Mouse (Mus musculus): ENCODE data around the gene C3. TPM values are rescaled to one million over a fixed set of nuclear protein-coding genes. Genes with fewer than 3 reads are reported as not detected.

Gene C3
- 1 to 10 TPM; 1.0 to 3.6 (median 1.8) TPM for polyA plus RNA-seq (2017; shearing (Covaris generic))

- no peak for ATAC-seq
Measured at GRCm38 (mm10) chr17:57228014-57228413, at the start of gene C3. TSS of gene C3 (minus strand) at chr17:57228136.

- ATAC-seq, result peak; percentile 38
Measured at GRCm38 (mm10) chr17:57276634-57277121, 48.7 kb upstream of the C3 start.

DNA sequence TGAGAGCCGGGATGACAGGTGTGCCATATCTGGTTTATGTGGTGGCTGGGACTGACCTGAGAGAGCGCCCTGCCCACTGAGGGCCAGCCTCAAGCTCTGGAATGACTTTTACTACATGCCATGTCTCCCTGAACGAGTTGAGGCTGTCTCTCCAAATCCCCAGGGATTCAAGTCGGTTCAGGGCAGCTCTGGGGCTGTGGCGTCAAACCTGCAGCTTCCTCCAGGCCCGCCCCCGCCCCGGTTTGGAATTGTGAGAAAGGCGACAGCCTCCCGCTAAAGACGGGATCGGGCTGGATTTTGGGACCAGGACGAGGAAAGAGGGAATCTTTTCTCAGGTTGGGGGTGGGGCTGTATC, 48.0 kb upstream of the C3 start:
- ATAC-seq, result no peak

DNA sequence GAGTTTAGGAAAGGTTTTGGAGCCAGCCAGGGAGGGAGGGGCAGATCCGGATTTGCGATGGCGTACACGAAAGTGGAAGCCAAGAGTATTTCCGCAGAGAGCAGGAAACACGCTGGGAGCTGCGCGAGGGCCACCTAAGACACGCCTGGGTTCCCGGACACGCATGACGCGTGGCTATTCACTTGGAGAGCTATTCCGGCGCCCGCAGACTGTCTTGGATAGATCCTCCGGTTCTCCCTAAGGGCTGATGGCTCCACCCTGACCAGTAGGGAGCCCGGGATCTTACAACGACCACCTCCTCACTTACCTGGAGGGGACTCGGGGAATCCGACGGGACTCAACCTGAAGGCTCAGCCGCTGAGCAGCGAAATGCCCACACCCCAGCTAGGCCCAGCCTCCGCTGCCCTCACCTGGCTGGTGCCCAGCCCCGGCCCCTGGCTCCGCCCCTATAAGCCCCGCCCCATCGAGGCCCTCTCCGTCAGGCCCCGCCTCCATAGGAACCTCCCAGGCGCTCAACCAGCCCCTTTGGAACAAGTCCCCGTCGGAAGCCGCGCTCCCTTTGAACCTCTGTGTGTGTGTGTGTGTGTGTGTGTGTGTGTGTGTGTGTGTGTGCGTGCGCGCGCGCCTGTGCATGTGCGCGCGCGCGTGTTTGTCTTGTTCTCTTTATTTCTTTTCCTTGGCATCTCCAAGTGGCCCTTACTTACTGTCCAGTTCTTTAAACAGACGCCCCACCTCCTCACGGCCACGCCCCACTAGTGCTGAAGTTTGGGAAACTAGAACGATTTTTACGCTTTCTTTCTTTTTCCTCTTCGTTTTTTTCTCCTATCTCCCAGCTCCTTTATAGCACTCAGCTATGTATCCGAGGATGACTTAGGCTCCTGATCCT, 47.4 kb upstream of the C3 start:
- peak; percentile 65 for ATAC-seq

DNA sequence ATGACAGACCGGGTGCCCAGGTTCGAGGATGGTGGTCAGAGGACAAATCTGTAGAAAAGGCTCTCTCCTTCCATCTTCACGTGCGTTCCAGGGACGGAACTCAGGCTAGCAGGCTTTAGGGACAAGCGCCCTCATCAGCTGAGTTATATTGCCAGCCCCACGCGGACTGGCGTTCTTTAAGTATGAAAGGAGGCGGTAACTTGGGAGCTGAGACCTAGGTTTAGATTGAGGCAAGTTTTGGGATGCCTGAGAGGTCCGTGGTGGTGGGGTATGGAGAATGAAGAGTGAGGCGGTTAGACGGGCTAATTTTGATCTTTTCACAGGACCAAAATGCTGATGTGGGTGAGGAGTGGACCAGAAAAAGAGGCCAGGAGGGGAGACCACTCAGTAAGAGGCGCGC, 46.8 kb upstream of the C3 start:
- no peak for ATAC-seq

GRCm38 (mm10) chr17:57273846-57274245, 45.9 kb upstream of the C3 start:
- no peak for ATAC-seq

DNA sequence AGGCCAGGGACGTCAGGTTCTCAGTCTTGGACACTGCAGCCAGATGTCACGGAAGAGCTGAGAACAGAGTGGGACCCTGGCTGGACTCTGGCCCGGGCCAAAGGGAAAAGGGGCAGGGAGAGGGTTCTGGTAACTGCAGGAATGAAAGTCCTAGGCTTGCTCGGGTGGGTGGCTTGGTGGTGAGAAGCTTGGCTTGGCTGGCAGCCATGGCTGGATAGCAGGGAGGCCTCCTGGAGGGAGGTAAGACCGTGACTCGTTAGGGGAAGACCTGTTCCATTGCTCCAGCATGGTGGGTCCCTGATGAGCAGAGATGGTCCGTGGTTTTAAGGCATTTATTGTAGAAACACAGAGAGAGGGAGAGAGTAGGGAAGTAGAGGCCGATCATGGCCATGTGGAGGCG, 43.4 kb upstream of the C3 start:
- no peak for ATAC-seq

DNA sequence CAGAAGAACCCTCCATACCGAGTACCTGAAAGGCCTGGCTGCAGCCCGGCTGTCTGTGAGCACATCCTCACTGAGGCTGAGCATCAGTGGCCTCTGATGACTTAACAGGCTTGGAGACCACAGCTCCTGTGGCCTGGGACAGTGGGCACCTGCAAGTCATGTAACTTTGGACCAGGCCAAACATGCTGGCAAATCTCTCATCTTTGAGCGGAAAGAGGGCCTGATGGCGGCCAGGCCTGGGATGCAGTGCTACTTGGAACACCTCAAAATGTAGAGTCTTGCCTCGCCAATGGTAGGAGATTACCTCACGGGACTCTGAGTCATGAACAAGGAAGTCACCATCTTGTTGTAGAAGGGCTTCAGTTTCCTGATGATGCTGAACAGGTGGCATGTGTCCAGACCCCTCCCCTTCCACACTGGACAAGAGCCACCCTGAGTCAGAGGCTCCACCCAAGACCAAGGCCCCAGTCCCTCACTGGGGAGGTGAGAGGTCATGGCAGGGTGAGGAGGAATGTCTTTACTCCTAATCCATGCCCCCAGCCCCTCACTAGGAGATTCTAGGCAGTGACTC, 39.7 kb upstream of the C3 start:
- no peak for ATAC-seq

- ATAC-seq, result peak; percentile 28
Measured at GRCm38 (mm10) chr17:57264972-57265945, 37.3 kb upstream of the C3 start.

- peak; percentile 41 for ATAC-seq
Measured at GRCm38 (mm10) chr17:57264164-57264563, 36.2 kb upstream of the C3 start.

DNA sequence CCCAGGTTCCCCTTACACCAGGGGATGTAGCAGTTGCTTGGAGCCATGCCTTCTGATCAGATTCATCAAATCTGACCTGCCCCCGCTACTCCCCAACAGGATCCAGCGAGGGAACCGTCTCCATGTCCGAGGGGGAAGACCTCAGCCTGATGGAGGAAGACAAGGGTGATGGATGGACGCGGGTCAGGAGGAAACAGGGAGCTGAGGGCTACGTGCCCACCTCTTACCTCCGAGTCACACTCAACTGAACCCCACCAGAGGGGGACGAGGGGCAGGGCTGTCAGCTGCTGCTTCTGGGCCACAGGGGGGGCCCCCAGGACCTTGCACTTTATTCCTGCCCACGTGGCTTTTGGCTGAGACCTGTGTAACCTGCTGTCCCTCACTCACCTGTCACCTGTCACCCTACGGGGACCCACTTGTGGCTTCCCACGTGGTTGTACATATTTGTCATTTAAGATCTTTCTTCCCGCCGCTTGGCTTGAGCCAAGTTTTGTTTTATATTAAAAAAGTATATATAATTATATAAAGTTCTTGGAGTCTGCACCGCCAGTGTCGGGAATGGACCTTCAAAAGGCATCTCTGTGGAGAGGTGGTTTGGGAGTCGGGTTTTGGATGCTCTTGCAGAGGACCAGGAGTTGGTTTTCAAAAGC, 35.1 kb upstream of the C3 start:
- no peak for ATAC-seq

DNA sequence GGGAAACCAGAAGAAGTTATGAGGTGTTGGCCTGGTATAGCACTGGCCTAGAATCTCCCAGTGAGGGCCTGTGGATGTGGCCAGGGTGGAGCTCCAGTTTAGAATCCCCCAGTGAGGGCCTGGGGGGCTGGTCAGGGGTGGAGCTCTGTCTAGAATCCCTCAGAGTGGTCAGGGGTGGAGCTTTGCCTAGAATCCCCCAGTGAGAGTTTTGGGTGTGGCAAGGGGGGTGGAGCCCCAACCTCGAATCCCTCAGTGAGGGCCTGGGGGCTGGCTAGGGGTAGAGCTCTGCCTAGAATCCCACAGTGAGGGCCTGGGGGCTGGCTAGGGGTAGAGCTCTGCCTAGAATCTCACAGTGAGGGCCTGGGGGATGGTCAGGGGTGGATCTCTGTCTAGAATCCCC, 33.9 kb upstream of the C3 start:
- ATAC-seq, result no peak

- no peak for ATAC-seq
Measured at GRCm38 (mm10) chr17:57261286-57261685, 33.4 kb upstream of the C3 start.

GRCm38 (mm10) chr17:57260351-57260750, 32.4 kb upstream of the C3 start:
- ATAC-seq, result no peak

GRCm38 (mm10) chr17:57259742-57260141, 31.8 kb upstream of the C3 start:
- no peak for ATAC-seq

DNA sequence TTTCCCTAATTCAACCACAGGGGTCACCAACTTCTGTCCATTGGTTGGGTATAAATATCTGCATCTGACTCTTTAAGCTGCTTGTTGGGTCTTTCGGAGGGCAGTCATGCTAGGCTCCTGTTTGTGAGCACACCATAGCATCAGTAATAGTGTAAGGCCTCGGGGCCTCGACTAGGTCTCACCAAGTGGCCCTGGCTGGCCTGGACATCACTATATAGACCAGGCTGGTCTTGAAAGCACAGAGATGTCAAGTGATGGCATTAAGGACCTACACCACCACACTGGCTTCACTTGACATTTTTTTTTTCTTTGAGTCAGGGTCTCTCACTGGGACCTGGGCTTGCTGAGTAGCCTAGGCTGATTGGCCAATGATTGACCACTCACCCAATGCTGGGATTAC, 30.3 kb upstream of the C3 start:
- no peak for ATAC-seq

DNA sequence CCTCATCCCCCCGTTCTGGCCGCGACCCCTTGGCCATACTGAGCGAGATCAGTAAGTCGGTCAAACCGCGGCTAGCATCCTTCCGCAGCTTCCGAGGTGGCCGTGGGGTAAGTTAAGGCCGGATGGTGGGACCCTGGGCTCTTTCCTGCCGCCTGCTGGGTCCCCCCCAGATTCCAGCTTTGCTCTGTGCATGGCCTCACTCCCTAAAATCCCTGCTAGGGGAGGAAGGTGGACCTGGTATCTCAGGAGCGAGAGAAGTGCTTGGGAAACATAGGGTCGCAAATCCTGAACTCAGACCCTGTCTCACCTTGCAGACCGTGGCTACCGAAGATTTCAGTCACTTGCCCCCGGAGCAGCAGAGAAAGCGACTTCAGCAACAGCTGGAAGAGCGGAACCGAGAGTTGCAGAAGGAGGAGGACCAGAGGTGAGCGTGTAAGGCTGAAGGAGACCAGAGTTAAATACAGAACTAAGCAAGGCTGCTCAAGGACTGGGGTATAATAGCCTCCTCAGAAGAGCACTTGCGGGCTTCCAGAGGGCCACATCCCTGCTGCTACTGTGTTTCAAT, 29.1 kb upstream of the C3 start:
- no peak for ATAC-seq

GRCm38 (mm10) chr17:57255354-57255753, 27.4 kb upstream of the C3 start:
- ATAC-seq, result no peak

GRCm38 (mm10) chr17:57253306-57253705, 25.4 kb upstream of the C3 start:
- no peak for ATAC-seq

DNA sequence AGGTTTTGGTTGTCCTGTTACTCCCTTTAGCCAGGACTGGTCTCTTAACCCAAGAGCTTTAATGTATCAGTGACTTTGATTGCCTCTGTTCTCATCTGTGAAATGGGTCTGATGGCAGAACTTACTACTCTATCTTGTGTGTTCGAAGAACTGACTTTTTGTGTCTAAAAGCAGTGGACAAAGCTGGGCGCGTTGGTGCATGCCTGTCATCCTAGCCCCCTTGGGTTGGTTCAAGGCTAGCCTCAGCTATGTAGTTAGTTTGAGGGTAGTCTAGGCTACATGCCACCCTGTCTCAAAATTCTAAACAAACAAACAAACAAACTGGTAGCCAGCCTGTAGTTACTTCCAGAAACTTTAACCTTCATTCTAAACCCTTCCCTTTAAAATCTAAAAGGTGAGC, 23.5 kb upstream of the C3 start:
- ATAC-seq, result no peak

DNA sequence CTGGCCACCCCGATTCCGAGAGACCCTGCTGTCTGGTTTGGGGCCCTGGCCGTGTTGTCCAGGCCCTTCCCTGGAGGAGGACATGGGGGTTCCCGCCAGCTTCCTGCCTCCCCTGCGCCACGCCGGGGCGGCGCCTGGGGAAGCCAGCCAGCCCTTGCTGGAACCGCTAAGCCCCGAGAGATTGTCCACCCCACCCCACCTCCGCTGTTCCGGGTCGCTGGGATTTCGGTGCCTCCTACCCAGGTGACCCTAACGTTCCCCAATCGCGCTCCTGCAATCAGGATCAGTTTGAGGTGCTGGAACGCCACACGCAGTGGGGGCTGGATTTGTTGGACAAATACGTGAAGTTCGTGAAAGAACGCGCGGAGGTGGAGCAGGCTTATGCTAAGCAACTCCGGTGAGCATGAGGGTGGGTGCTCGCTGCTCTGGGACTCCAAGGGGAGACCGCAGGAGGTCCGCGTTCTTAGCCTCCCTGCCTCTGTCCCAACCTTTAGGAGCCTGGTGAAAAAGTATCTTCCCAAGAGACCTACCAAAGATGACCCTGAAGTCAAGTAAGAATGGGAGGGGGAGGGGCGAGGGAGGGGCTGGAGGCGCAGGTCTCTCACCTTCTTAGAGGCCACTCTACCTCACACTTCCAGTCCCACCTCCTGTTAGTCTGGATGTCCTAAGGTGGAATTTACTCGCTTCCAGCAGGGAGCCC, 22.7 kb upstream of the C3 start:
- ATAC-seq, result no peak
